Mouse (Mus musculus) stomach, embryonic 15.5 days (tissue): Measurements from ENCODE around the gene Gng7. TPM values are rescaled to one million over a fixed set of nuclear protein-coding genes. Genes with fewer than 3 reads are reported as not detected.
A peak's percentile ranks its signal among the peaks of the same experiment; 100 is the strongest.

Source experiments
- ATAC-seq: fragments of 200-750 bp; cut with Nextera tagmentation; 2 replicates; pipeline ENCODE4 v1.8.0; 2017; ENCODE audit warnings: low read depth, moderate number of reproducible peaks, moderate TSS enrichment; ENCODE audit not compliant: insufficient read depth, low FRiP score
- H3K27ac ChIP-seq: fragments of 300-500 bp; sonication (generic); 2 replicates; pipeline ENCODE4 v1.5.1; 2015; ENCODE audit warnings: mild to moderate bottlenecking, inconsistent platforms
- H3K27me3 ChIP-seq: fragments of 300-500 bp; sonication (generic); replicated peaks from 2 replicates; pipeline ENCODE4 v1.6.1; 2015; ENCODE audit warnings: inconsistent platforms
- H3K36me3 ChIP-seq: fragments of 300-500 bp; sonication (generic); 2 replicates; pipeline ENCODE4 v1.6.1; 2015; ENCODE audit warnings: inconsistent platforms
- H3K4me1 ChIP-seq: fragments of 300-500 bp; sonication (generic); 2 replicates; pipeline ENCODE4 v1.6.1; 2015; ENCODE audit warnings: inconsistent platforms
- H3K4me2 ChIP-seq: fragments of 300-500 bp; sonication (generic); 2 replicates; pipeline ENCODE4 v1.6.1; 2015; ENCODE audit warnings: mild to moderate bottlenecking, inconsistent platforms
- H3K4me3 ChIP-seq: fragments of 300-500 bp; sonication (generic); replicated peaks from 2 replicates; pipeline ENCODE4 v1.5.1; 2015; ENCODE audit warnings: inconsistent platforms
- H3K9ac ChIP-seq: fragments of 300-500 bp; sonication (generic); 2 replicates; pipeline ENCODE4 v1.6.1; 2015; ENCODE audit warnings: inconsistent platforms
- H3K9me3 ChIP-seq: fragments of 300-500 bp; sonication (generic); 2 replicates; pipeline ENCODE4 v1.6.1; 2016; ENCODE audit warnings: inconsistent platforms
- WGBS: fragments of 180-500 bp; shearing (Covaris S2); methylation state at CpG from one replicate; pipeline ENCODE4 v1.1.7; 2015; 5-methylcytosine and 5-hydroxymethylcytosine counted together
- polyA plus RNA-seq: library from polyadenylated mRNA; unstranded; fragments of >200 nt; fragmentation: Nextera tagmentation; extraction: Ambion mirVana; gene quantifications from 2 replicates; pipeline ENCODE4 v1.2.1, GENCODE M21; 2015

The Gng7 gene
- polyA plus RNA-seq, 1 experiment from 2014 or later, result 4.8 TPM

DNA sequence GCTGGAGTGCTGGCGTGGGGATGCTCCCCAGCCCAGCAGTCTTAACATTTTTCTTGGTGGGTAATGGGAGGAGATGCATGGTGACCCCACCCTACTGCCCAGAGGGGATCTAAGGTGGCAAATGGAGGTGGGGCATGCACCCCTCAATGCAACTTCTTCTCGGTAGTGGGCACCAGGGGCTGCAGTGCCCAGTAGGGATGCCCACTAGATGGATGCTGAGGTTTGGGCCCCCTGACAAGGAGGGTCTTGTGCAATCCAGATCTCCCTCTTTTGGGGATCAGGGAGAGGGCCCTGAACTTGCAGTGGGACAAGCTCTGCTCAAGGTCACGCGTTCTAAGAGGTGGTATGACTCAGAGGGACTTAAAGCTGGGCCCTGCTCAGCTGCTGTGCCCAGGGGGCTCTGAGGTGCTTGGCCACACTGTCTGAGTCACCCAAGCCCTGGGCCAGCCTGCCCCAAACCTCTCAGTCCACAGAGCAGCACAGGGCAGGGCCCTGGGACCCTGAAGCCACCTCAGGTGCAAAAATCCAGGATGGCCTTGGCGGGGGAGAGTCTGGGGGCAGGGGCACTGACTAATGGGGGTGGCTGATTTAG, 9.7 kb upstream of the Gng7 start:
- Histone ChIP-seq H3K9me3 (no peaks in the 10 kb centered on the region), H3K36me3 (no peaks in the 10 kb centered on the region), H3K27me3 (peaks cover 42% of the 10 kb centered on the region), H3K4me2 (no peak overlapping the region), H3K4me3 (no peak overlapping the region), H3K9ac (no peak overlapping the region), H3K4me1 (0 out of 2 replicates have a peak, but pooled peaks cover 5% of the 10 kb centered on the region), H3K27ac (no peak overlapping the region)
- ATAC-seq, result no peak
- WGBS, result 62% methylated on average over 5 of the region's 5 CpGs

DNA sequence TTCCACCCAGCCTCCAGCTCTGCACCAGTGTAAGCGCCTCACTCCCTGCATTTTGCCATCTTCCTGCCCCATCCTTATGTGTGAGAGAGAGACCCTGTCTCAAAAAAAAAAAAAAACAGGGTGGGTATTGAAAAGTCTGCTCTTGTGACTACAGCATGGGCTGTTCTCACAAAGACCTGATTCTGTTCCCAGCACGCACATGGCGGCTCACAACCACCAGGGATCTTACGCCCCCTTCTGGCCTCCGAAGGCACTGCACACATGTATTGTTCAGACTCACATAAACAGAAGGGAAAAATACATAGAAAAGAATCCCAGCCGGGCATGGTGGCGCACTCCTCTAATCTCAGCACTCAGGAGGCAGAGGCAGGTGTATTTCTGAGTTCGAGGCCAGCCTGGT, 8.0 kb upstream of the Gng7 start:
- 67% methylated on average over 8 of the region's 8 CpGs for WGBS
- Histone ChIP-seq H3K9ac (no peak overlapping the region), H3K36me3 (no peaks in the 10 kb centered on the region), H3K4me3 (no peak overlapping the region), H3K9me3 (no peaks in the 10 kb centered on the region), H3K4me2 (no peak overlapping the region), H3K27ac (no peak overlapping the region), H3K4me1 (0 out of 2 replicates have a peak, but pooled peaks cover 5% of the 10 kb centered on the region), H3K27me3 (peaks cover 42% of the 10 kb centered on the region)
- ATAC-seq, result no peak

- Histone ChIP-seq H3K9ac (no peak overlapping the region), H3K4me2 (no peak overlapping the region), H3K27ac (no peak overlapping the region), H3K27me3 (peaks cover 42% of the 10 kb centered on the region), H3K4me3 (no peak overlapping the region), H3K9me3 (no peaks in the 10 kb centered on the region), H3K36me3 (no peaks in the 10 kb centered on the region), H3K4me1 (0 out of 2 replicates have a peak, but pooled peaks cover 5% of the 10 kb centered on the region)
- no peak for ATAC-seq
- 13% methylated on average over 26 of the region's 26 CpGs for WGBS
These were observed 6.9 kb upstream of the Gng7 start for GRCm38 (mm10) chr10:81021547-81022110.

DNA sequence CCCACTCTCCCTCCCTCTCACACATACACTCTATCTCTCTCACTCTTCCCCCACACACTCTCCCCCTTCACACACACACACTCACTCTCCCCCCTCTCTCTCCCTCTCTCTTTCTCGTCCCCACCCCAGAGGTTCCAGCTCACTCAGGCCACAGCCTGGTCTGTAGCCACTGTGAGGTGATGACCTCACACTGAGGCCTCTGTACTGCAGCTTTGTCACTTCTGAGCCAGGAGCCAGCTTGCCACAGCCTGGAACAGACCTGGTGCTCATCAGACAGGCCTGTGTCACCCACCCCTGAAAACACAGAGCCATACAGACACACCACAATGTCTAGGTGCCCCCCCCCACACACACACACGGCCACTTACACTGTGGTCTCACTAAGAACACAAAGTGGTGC, 5.5 kb upstream of the Gng7 start:
- WGBS, result 44% methylated on average over 2 of the region's 2 CpGs

DNA sequence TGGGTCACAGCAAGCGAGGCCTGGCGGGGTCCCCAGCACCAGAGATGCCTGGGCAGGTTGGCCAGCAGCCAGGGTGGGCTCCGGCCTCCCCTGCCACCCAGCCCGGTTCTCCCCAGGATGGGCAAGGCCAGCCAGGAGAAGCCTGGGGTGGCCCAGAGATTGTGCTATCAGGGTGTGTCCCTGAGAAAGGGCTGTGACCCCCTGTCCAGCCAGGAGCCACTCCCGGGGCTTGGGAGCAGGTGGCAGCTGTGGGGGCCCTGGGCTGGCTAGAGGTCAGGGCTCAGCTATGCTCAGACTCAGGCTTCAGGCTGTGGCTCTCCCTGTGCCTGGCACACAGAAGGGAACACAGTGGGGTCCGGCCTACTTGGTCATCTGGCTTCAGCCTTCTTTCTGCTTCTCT, 4.9 kb upstream of the Gng7 start:
- H3K9ac ChIP-seq, result no peak overlapping the region
- 71% methylated on average over 6 of the region's 6 CpGs for WGBS
- no peaks in the 10 kb centered on the region for H3K9me3 ChIP-seq
- H3K4me1 ChIP-seq, result peaks cover 1% of the 10 kb centered on the region
- H3K27ac ChIP-seq, result no peak overlapping the region
- no peak overlapping the region for H3K4me2 ChIP-seq
- H3K27me3 ChIP-seq, result peaks cover 30% of the 10 kb centered on the region
- H3K4me3 ChIP-seq, result no peak overlapping the region
- ATAC-seq, result no peak
- no peaks in the 10 kb centered on the region for H3K36me3 ChIP-seq

More for the DNA sequence above, 5.5 kb upstream of the Gng7 start:
- Histone ChIP-seq H3K9me3 (no peaks in the 10 kb centered on the region), H3K4me1 (0 out of 2 replicates have a peak, but pooled peaks cover 3% of the 10 kb centered on the region), H3K27me3 (peaks cover 35% of the 10 kb centered on the region), H3K27ac (no peak overlapping the region), H3K36me3 (no peaks in the 10 kb centered on the region), H3K4me2 (no peak overlapping the region), H3K4me3 (no peak overlapping the region), H3K9ac (no peak overlapping the region)
- ATAC-seq, result no peak

DNA sequence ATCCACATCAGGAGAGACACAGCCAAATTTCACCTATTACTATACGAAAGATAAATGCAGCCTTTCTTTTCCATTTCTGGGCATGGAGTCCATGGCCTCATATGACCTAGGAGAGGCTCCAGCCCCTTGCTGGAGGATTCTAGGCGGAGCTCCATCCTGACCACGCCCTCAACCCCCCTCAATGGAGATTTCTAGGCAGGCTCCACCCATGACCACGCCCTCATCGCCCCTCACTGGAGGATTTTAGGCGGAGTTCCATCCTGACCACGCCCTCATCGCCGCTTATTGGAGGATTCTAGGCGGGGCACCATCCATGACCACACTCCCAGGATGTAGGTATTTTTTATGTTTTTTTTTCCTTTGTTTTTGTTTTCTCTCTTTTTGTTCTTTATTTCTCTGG, 3.6 kb upstream of the Gng7 start:
- Histone ChIP-seq H3K4me1 (peaks cover 6% of the 10 kb centered on the region), H3K27me3 (peaks cover 20% of the 10 kb centered on the region), H3K4me2 (no peak overlapping the region), H3K9me3 (no peaks in the 10 kb centered on the region), H3K36me3 (no peaks in the 10 kb centered on the region), H3K27ac (no peak overlapping the region), H3K9ac (no peak overlapping the region), H3K4me3 (no peak overlapping the region)
- 46% methylated on average over 10 of the region's 10 CpGs for WGBS
- no peak for ATAC-seq

DNA sequence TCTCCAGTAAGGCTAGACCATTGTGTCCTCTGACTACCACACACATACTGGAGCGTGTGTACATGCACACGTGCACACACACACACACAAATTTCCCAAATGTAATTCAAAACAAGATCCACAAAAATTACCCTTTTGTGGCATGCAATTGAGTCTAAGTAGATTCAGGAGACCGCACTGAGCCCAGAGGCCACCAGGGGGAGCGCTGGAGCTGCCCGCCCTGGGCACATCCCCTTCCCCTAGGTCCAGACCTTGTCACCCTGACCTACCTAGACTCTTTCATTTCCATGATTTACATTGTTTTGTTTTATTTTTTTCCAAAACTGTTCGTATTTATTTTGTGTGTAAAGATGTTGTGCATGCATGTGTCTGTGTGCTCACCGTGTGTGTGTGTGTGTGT, 1.9 kb upstream of the Gng7 start:
- Histone ChIP-seq H3K4me3 (no peak overlapping the region), H3K27me3 (peaks cover 6% of the 10 kb centered on the region; the same call in 1 of the 2 replicates), H3K27ac (no peak overlapping the region), H3K4me2 (no peak overlapping the region), H3K9me3 (no peaks in the 10 kb centered on the region), H3K4me1 (peaks cover 6% of the 10 kb centered on the region), H3K9ac (no peak overlapping the region), H3K36me3 (no peaks in the 10 kb centered on the region)
- 6% methylated on average over 7 of the region's 7 CpGs for WGBS
- no peak for ATAC-seq

GRCm38 (mm10) chr10:81015666-81016065, 921 bp upstream of the Gng7 start:
- Histone ChIP-seq H3K36me3 (no peaks in the 10 kb centered on the region), H3K9ac (no peak overlapping the region), H3K4me1 (peaks cover 6% of the 10 kb centered on the region), H3K4me3 (no peak overlapping the region), H3K27me3 (0 out of 2 replicates have a peak, but pooled peaks cover 3% of the 10 kb centered on the region), H3K4me2 (no peak overlapping the region), H3K9me3 (no peaks in the 10 kb centered on the region), H3K27ac (no peak overlapping the region)
- WGBS, result 79% methylated on average over 2 of the region's 2 CpGs
- no peak for ATAC-seq

- H3K4me1 ChIP-seq, result peaks cover 6% of the 10 kb centered on the region
- H3K9ac ChIP-seq, result no peak overlapping the region
- H3K4me2 ChIP-seq, result no peak overlapping the region
- ATAC-seq, result no peak
- 75% methylated on average over 6 of the region's 6 CpGs for WGBS
- no peak overlapping the region for H3K27ac ChIP-seq
- no peak overlapping the region for H3K4me3 ChIP-seq
- H3K27me3 ChIP-seq, result 0 out of 2 replicates have a peak, but pooled peaks cover 3% of the 10 kb centered on the region
- no peaks in the 10 kb centered on the region for H3K36me3 ChIP-seq
- H3K9me3 ChIP-seq, result no peaks in the 10 kb centered on the region
These were observed 3.9 kb downstream of the Gng7 start for GRCm38 (mm10) chr10:81010851-81011250.

- no peaks in the 10 kb centered on the region for H3K9me3 ChIP-seq
- no peak overlapping the region for H3K27ac ChIP-seq
- ATAC-seq, result 0 out of 2 replicates have a peak, but pooled peaks have one; percentile 49
- no peak overlapping the region for H3K4me2 ChIP-seq
- no peaks in the 10 kb centered on the region for H3K36me3 ChIP-seq
- no peak overlapping the region for H3K4me3 ChIP-seq
- H3K27me3 ChIP-seq, result no peaks in the 10 kb centered on the region
- no peak overlapping the region for H3K9ac ChIP-seq
- WGBS, result 36% methylated on average over 7 of the region's 7 CpGs
- no peaks in the 10 kb centered on the region for H3K4me1 ChIP-seq
These were observed 7.5 kb downstream of the Gng7 start for GRCm38 (mm10) chr10:81007240-81007639.

- no peaks in the 10 kb centered on the region for H3K27me3 ChIP-seq
- H3K27ac ChIP-seq, result no peak overlapping the region
- H3K4me3 ChIP-seq, result no peak overlapping the region
- H3K9ac ChIP-seq, result no peak overlapping the region
- no peaks in the 10 kb centered on the region for H3K9me3 ChIP-seq
- no peak overlapping the region for H3K4me2 ChIP-seq
- H3K4me1 ChIP-seq, result no peaks in the 10 kb centered on the region
- H3K36me3 ChIP-seq, result no peaks in the 10 kb centered on the region
- WGBS, result 86% methylated on average over 7 of the region's 7 CpGs
- ATAC-seq, result no peak
These were observed 8.6 kb downstream of the Gng7 start for GRCm38 (mm10) chr10:81006005-81006677.

DNA sequence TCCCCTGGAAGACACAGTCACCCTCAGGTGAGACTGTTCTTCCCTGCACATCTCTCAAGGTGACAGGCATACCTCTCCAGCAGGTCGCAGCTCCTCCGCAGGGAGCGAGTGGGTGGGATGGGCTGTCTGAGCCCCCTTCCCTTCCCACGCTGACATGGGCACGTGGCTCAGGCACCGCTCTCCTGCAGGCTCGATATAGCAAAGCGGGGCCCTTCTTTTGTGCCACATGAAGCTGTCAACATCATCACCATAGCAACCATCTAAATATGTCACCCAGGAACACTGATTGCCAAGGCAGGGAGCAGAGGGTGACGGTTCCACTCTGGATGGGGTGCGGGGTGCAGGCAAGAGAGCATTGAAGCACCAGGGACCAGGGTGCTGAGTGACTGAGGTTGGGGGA, 13.6 kb downstream of the Gng7 start:
- 58% methylated on average over 10 of the region's 10 CpGs for WGBS
- Histone ChIP-seq H3K27me3 (0 out of 2 replicates have a peak, but pooled peaks cover 8% of the 10 kb centered on the region), H3K9me3 (no peaks in the 10 kb centered on the region), H3K27ac (no peak overlapping the region), H3K4me2 (no peak overlapping the region), H3K4me3 (no peak overlapping the region), H3K4me1 (peaks cover 8% of the 10 kb centered on the region), H3K9ac (no peak overlapping the region), H3K36me3 (no peaks in the 10 kb centered on the region)
- no peak for ATAC-seq
